Mouse (Mus musculus) macrophage (primary cell): ENCODE data around the gene Gm10799. TPM values are rescaled to one million over a fixed set of nuclear protein-coding genes. Genes with fewer than 3 reads are reported as not detected.

ENCODE experiments used
- polyA plus RNA-seq: library from polyadenylated mRNA; stranded (reverse); fragments of 250-400 nt; gene quantifications from 3 replicates; pipeline ENCODE4 v1.2.4, GENCODE M21; 2018; ENCODE audit warnings: inconsistent platforms

Gene Gm10799
- polyA plus RNA-seq, 1 experiment from 2014 or later: not detected

Other genes with a start within 250 kb of the Gm10799 start
- 181 to 268 TPM (median 246 TPM) in 3 replicates for gene Lmo2, start 110.6 kb downstream of the Gm10799 start, polyA plus RNA-seq
- 26.0 to 39.2 TPM (median 26.9 TPM) in 3 replicates for gene Fbxo3, start 40.8 kb downstream of the Gm10799 start, polyA plus RNA-seq
- not detected in 3 replicates for gene 4931422A03Rik, start 40.2 kb downstream of the Gm10799 start, polyA plus RNA-seq
- gene Gm10912, start 2.7 kb downstream of the Gm10799 start, polyA plus RNA-seq: not detected in 3 replicates
- 0.80 to 1.4 TPM in 2 of 3 replicates, not detected in the other for gene Cd59b, start 1.3 kb upstream of the Gm10799 start, polyA plus RNA-seq
- 6.7 to 13.2 TPM (median 11.5 TPM) in 3 replicates for gene Cd59a, start 27.3 kb upstream of the Gm10799 start, polyA plus RNA-seq
- not detected in 3 replicates for gene A930018P22Rik, start 54.2 kb upstream of the Gm10799 start, polyA plus RNA-seq